Mouse (Mus musculus) heart, embryonic 13.5 days (tissue): ENCODE measurements around the gene Plagl2. TPM values are rescaled to one million over a fixed set of nuclear protein-coding genes. Genes with fewer than 3 reads are reported as not detected.
"Not testable (repeated sequence)": the region's sequence is repeated elsewhere in the genome, so short reads cannot be mapped to it uniquely, and the experiment has no call there.

Experiments used
- ATAC-seq: fragments of 200-750 bp; cut with Nextera tagmentation; 2 replicates; pipeline ENCODE4 v1.8.0; 2017; ENCODE audit warnings: moderate TSS enrichment; ENCODE audit not compliant: insufficient number of reproducible peaks, low FRiP score, low TSS enrichment; ENCODE audit errors: extremely low read depth
- H3K27ac ChIP-seq: fragments of 300-500 bp; sonication (generic); replicated peaks from 2 replicates; pipeline ENCODE4 v1.5.1; 2015; ENCODE audit warnings: moderate library complexity, mild to moderate bottlenecking, inconsistent platforms
- H3K27me3 ChIP-seq: fragments of 300-500 bp; sonication (generic); replicated peaks from 2 replicates; pipeline ENCODE4 v1.6.1; 2015; ENCODE audit warnings: mild to moderate bottlenecking, inconsistent platforms
- H3K36me3 ChIP-seq: fragments of 300-500 bp; sonication (generic); 2 replicates; pipeline ENCODE4 v1.6.1; 2015; ENCODE audit warnings: mild to moderate bottlenecking, inconsistent platforms
- H3K4me1 ChIP-seq: fragments of 300-500 bp; sonication (generic); 2 replicates; pipeline ENCODE4 v1.6.1; 2015; ENCODE audit warnings: inconsistent platforms
- H3K4me2 ChIP-seq: fragments of 300-500 bp; sonication (generic); 2 replicates; pipeline ENCODE4 v1.6.1; 2015; ENCODE audit warnings: inconsistent platforms, mild to moderate bottlenecking, moderate library complexity
- H3K4me3 ChIP-seq: fragments of 300-500 bp; sonication (generic); 2 replicates; pipeline ENCODE4 v1.5.1; 2015; ENCODE audit warnings: moderate library complexity, mild to moderate bottlenecking, inconsistent platforms
- H3K9ac ChIP-seq: fragments of 300-500 bp; sonication (generic); 2 replicates; pipeline ENCODE4 v1.6.1; 2015; ENCODE audit warnings: inconsistent platforms, mild to moderate bottlenecking, moderate library complexity
- H3K9me3 ChIP-seq: fragments of 300-500 bp; sonication (generic); 2 replicates; pipeline ENCODE4 v1.6.1; 2016; ENCODE audit warnings: inconsistent platforms
- WGBS: fragments of 180-500 bp; shearing (Covaris S2); methylation state at CpG from one replicate; pipeline ENCODE4 v1.1.7; 2015; ENCODE audit warnings: mixed read lengths; 5-methylcytosine and 5-hydroxymethylcytosine counted together
- polyA plus RNA-seq: library from polyadenylated mRNA; unstranded; fragments of >200 nt; fragmentation: Nextera tagmentation; extraction: Ambion mirVana; gene quantifications from 2 replicates; pipeline ENCODE4 v1.2.1, GENCODE M21; 2015

Gene Plagl2
- 12.2 and 12.5 TPM in 2 replicates for polyA plus RNA-seq

DNA sequence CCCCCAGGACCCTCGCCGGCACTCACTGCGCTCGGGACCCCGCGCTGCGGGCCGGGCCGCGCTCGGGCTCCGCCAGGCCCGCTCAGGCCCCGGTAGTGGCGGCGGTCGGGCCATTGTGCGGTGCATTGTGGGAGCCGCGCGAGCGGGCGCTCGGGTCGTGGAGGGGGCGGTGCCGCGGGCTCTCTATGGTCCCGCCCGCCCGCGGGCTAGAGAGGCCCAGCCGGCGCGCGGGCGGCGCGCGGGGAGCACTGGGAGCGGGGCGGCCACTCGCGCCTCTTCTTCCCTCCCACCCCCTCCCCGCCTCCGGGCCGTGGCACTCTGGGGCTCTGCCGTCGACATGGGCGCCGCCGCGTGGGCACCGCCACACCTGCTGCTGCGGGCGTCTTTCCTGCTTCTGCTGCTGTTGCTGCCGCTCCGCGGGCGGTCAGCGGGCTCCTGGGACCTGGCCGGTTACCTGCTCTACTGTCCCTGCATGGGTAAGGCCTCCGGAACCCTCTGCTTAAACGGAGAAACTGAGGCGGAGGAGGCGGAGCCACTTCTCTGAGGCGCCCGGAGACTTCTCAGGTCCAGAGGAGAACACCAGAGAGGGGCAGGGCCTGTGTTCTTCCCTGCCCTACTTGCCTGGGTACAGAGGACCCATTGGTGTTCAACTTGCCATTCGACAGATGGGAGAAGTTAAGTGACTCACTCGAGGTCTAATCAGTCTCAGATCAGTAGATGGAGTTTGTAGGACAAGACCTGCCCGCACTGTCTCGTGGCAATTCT, at the start of gene Plagl2, which contains the start of gene Pofut1:
Gene Plagl2 (minus strand): TSS at position 177 of the 765 bp plus-strand sequence.
Gene Pofut1 (plus strand): TSS at position 284 of the 765 bp plus-strand sequence.
- H3K36me3 ChIP-seq: peaks cover 36% of the 10 kb centered on the region
- H3K9ac ChIP-seq: peak within 1 kb of the TSS; percentile 99
- H3K4me1 ChIP-seq: peaks cover 48% of the 10 kb centered on the region
- H3K27me3 ChIP-seq: no peaks in the 10 kb centered on the region
- under 1% methylated on average over 68 of the region's 72 CpGs for WGBS
- H3K4me3 ChIP-seq: peak within 1 kb of the TSS; percentile 98
- H3K9me3 ChIP-seq: no peaks in the 10 kb centered on the region
- peak; percentile 95 for ATAC-seq
- peak within 1 kb of the TSS; percentile 97 for H3K27ac ChIP-seq
- H3K4me2 ChIP-seq: peak within 1 kb of the TSS; percentile 95

DNA sequence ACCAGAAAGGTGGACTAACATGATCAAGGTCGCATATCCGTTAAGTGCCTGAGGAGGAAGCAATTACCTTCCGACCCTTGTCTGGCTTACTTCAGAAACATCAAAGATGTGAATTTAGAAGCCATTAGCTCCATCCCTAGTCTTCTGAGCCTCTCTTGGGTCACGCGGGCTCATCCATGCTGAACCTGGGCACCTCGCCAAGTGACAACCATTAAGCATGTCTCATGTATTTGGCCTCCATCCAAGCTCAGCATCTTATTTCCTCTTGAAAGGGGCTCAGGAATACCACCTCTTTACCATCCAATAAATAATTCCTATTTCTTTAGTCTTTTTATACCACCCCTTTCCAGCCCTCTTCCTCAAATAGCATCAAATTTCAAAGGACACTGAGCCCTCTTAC, 46.6 kb upstream of the Plagl2 start:
- Histone ChIP-seq H3K9me3 (no peaks in the 10 kb centered on the region), H3K4me3 (no peak overlapping the region), H3K9ac (no peak overlapping the region), H3K27me3 (no peaks in the 10 kb centered on the region), H3K4me2 (no peak overlapping the region), H3K4me1 (peaks cover 26% of the 10 kb centered on the region), H3K36me3 (no peaks in the 10 kb centered on the region), H3K27ac (no peak overlapping the region)
- WGBS: 49% methylated on average over 6 of the region's 6 CpGs
- no peak for ATAC-seq

DNA sequence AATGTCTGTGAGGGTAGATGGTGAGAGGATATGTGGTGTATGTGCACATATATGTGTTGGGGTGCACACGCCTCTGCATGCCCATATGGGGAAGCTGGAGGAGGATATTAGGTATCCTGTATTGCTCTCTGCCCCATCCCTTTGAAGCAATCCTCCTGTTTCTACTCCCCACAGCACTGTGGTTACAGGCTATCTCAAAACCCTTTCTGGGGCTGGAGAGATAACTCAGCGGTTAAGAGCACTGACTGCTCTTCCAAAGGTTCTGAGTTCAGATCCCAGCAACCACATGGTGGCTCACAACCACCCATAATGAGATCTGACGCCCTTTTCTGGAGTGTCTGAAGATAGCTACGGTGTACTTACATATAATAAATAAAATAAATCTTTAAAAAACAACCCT, 45.3 kb upstream of the Plagl2 start:
- Histone ChIP-seq H3K4me2 (no peak overlapping the region), H3K9ac (no peak overlapping the region), H3K27ac (no peak overlapping the region), H3K9me3 (no peaks in the 10 kb centered on the region), H3K4me1 (peaks cover 15% of the 10 kb centered on the region), H3K27me3 (no peaks in the 10 kb centered on the region), H3K4me3 (no peak overlapping the region), H3K36me3 (no peaks in the 10 kb centered on the region)
- ATAC-seq: no peak
- 71% methylated on average over 4 of the region's 4 CpGs for WGBS

DNA sequence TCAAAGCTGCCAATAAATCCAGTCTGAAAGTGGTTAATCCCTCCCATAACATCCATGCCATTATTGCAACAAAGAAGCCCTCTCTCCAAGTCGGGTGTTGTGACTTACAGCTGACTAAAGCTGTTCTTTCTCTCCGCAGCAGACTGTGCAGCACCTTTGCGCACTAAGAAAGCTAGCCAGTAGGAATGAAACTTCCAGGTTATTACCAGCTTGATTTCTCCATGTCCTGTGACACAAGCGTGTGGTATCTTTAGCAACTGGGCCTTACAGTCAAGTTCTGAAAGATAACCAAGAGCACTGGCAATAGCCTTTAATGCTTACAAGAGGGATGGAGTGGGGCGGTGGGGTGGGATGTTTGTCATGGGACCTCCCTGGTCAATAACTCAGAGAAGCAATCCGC, 42.7 kb upstream of the Plagl2 start:
- no peaks in the 10 kb centered on the region for H3K9me3 ChIP-seq

DNA sequence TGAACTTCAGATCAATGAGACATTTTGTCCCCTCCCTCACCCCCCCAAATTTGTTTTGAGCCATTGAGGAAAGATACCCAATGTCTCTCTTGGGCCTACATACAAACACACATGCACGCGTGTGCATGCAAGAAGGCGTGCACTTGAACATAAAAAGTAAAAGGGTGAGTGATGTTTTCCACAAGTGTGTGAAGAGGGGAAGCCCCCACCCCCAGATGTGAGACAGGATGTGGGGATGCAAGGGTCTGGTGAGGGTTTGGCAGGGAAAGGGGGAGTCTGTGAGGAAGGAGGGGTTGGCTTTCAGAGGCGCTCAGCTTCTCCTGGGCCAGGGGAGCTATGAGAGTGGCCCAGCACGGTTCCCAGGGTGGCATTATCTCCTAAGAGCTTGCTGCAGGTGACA, 37.1 kb upstream of the Plagl2 start:
- H3K9me3 ChIP-seq: no peaks in the 10 kb centered on the region
- H3K27ac ChIP-seq: no peak overlapping the region
- H3K36me3 ChIP-seq: no peaks in the 10 kb centered on the region
- H3K4me1 ChIP-seq: no peaks in the 10 kb centered on the region
- no peak for ATAC-seq
- no peak overlapping the region for H3K4me3 ChIP-seq
- no peak overlapping the region for H3K9ac ChIP-seq
- no peak overlapping the region for H3K4me2 ChIP-seq
- 86% methylated on average over 5 of the region's 5 CpGs for WGBS
- H3K27me3 ChIP-seq: no peaks in the 10 kb centered on the region

More for the DNA sequence above, 42.7 kb upstream of the Plagl2 start:
- H3K9ac ChIP-seq: no peak overlapping the region
- no peaks in the 10 kb centered on the region for H3K36me3 ChIP-seq
- H3K27me3 ChIP-seq: no peaks in the 10 kb centered on the region
- peaks cover 10% of the 10 kb centered on the region for H3K4me1 ChIP-seq
- H3K4me2 ChIP-seq: no peak overlapping the region
- no peak overlapping the region for H3K27ac ChIP-seq
- no peak overlapping the region for H3K4me3 ChIP-seq
- 80% methylated on average over 6 of the region's 6 CpGs for WGBS
- no peak for ATAC-seq

DNA sequence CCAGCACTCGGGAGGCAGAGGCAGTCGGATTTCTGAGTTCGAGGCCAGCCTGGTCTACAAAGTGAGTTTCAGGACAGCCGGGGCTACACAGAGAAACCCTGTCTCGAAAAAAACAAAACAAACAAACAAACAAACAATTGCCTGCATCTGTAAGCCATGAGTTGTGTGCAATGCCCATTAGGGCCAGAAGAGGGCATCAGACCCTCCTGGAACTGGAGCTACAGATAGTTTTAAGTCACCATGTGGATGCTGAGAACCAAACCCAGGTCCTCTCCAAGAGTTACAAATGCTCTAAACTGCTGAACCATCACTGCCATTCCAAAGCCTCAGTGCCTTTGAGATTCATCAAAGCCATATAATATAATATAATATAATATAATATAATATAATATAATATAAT, 35.6 kb upstream of the Plagl2 start:
- H3K9ac ChIP-seq, H3K36me3 ChIP-seq, H3K27ac ChIP-seq, H3K9me3 ChIP-seq, H3K4me1 ChIP-seq, H3K27me3 ChIP-seq, ATAC-seq, H3K4me3 ChIP-seq, H3K4me2 ChIP-seq: not testable (repeated sequence)
- 88% methylated on average over 5 of the region's 5 CpGs for WGBS

DNA sequence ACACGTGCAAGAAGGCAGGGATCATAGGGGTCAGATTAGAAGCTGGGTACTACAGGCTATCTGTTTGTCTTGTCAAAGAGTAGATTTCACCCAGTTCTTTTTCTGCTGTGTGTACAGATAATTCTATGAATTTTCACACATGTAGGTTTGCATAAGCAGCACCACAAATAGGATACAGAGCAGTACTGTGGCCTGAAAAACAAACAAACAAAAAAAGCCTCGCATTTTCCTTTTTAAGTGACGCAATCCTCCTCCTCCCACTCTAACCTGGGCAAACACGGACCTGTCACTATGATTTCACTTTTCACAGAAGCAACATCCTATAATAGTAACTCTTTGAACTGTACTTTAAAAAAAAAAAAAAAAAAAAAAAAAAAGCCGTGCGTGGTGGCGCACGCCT, 35.2 kb upstream of the Plagl2 start:
- Histone ChIP-seq H3K9me3 (no peaks in the 10 kb centered on the region), H3K4me2 (no peak overlapping the region), H3K27me3 (no peaks in the 10 kb centered on the region), H3K36me3 (no peaks in the 10 kb centered on the region), H3K4me3 (no peak overlapping the region), H3K4me1 (no peaks in the 10 kb centered on the region), H3K27ac (no peak overlapping the region), H3K9ac (no peak overlapping the region)
- 83% methylated on average over 7 of the region's 8 CpGs for WGBS
- no peak for ATAC-seq

DNA sequence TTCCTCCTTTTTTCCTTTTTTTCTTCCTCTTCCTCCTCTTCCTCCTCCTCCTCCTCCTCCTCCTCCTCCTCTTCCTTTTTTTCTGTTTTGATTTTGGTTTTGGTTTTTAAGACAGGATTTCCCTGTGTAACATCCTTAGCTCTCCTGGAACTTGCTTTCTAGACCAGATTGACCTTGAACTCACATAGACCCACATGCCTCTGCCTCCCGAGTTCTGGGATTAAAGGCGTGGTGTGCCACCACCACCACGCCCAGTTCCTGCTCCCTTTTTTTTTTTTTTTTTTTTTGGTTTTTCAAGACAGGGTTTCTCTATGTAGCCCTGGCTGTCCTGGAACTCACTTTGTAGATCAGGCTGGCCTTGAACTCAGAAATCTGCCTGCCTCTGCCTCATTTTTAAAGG, 34.4 kb upstream of the Plagl2 start:
- H3K9ac ChIP-seq, H3K4me2 ChIP-seq, H3K27me3 ChIP-seq, H3K9me3 ChIP-seq, ATAC-seq, H3K27ac ChIP-seq, H3K36me3 ChIP-seq, H3K4me3 ChIP-seq, H3K4me1 ChIP-seq: not testable (repeated sequence)
- 69% methylated on average over 3 of the region's 3 CpGs for WGBS

DNA sequence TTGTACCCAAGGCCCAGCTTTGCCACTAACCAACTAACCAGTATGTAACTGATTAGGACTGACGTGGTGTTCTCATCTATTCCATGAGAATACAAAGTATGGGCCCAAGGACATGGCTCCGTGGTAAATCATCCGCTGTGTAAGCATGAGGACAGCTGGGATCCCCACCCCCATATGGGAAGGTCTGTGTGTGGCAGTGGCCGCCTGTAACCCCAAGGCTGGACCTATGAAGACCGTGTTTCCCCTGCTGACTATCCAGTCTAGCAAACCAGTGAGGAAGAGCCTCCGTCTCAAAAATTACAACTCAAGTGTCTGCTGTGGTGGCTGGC, 33.7 kb upstream of the Plagl2 start:
- 75% methylated on average over 6 of the region's 6 CpGs for WGBS
- Histone ChIP-seq H3K4me3 (no peak overlapping the region), H3K9ac (no peak overlapping the region), H3K27me3 (no peaks in the 10 kb centered on the region), H3K36me3 (no peaks in the 10 kb centered on the region), H3K27ac (no peak overlapping the region), H3K4me1 (no peaks in the 10 kb centered on the region), H3K4me2 (no peak overlapping the region), H3K9me3 (no peaks in the 10 kb centered on the region)
- ATAC-seq: no peak

DNA sequence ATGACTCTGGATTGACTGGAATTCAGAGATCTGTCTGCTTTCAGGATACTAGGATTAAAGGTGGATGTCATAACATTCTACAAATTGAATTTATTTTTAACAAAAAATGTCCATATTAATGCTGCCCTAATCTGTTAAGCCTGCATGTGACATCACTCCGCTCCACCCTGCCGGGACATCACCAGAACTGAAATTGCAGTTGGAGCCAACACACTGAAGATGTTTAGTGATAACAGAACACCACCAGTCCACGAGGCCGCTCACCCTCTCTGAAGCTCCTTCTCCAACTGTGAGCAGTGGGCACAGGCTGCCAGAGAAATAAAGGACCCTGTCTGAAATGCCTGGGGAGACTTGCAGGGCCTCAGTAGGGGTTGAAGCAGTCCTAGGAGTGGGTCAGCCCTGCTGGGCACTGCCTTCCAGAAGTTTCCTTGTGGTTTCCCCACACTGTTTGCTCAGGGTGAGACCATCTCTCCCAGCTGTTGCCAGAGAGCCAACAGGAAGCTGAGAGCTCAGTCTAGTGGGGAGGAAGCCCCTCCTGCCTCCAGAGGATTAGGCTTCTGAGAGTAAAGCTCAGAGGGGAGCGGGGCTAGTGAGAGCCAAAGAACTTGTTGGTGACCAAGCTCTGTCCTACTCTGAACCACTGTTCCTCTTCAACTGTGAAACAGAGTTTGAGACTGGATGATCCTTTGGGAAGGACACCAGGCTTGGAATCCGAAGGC, 33.1 kb upstream of the Plagl2 start:
- H3K4me3 ChIP-seq, H3K9ac ChIP-seq, H3K27ac ChIP-seq, H3K4me1 ChIP-seq, ATAC-seq, H3K9me3 ChIP-seq, H3K4me2 ChIP-seq, H3K36me3 ChIP-seq, H3K27me3 ChIP-seq: not testable (repeated sequence)
- 63% methylated on average over 6 of the region's 6 CpGs for WGBS

DNA sequence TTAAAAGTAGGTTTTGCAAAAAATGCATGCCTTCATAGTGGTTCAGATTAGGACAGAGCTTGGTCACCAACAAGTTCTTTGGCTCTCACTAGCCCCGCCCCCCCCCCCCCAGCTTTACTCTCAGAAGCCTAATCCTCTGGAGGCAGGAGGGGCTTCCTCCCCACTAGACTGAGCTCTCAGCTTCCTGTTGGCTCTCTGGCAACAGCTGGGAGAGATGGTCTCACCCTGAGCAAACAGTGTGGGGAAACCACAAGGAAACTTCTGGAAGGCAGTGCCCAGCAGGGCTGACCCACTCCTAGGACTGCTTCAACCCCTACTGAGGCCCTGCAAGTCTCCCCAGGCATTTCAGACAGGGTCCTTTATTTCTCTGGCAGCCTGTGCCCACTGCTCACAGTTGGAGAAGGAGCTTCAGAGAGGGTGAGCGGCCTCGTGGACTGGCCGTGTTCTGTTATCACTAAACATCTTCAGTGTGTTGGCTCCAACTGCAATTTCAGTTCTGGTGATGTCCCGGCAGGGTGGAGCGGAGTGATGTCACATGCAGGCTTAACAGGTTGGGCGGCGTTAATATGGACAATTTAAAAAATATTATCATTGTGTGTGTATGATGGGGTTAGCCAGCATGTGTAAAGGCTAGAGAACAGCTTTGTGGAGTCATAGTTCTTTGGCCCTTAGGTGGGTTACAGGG, 29.1 kb upstream of the Plagl2 start:
- not testable (repeated sequence) for H3K27me3 ChIP-seq, H3K9me3 ChIP-seq, H3K4me1 ChIP-seq, H3K4me2 ChIP-seq, H3K9ac ChIP-seq, ATAC-seq, H3K27ac ChIP-seq, H3K4me3 ChIP-seq
- 52% methylated on average over 8 of the region's 8 CpGs for WGBS
- peaks cover 21% of the 10 kb centered on the region for H3K36me3 ChIP-seq
